Mouse (Mus musculus) brain, embryonic 14.5 days (tissue): ENCODE results near the gene Tenm2.

ENCODE experiments used
- CTCF ChIP-seq: fragments of 200-500 bp; IDR thresholded peaks from 2 replicates; pipeline ENCODE4 v1.5.1; 2012; ENCODE audit warnings: inconsistent platforms, mild to moderate bottlenecking, moderate library complexity, borderline replicate concordance; ENCODE audit not compliant: insufficient read depth, insufficient read length; ENCODE audit errors: extremely low read depth
- POLR2A ChIP-seq: fragments of 200-500 bp; IDR thresholded peaks from 2 replicates; pipeline ENCODE4 v1.6.1; 2012; ENCODE audit warnings: mild to moderate bottlenecking, inconsistent platforms, borderline replicate concordance; ENCODE audit not compliant: poor library complexity, insufficient read depth, insufficient read length, severe bottlenecking; ENCODE audit errors: extremely low read depth

GRCm38 (mm10) chr11:36292206-36292605, 943.6 kb downstream of the Tenm2 start:
- TF ChIP-seq CTCF, result 0 out of 2 replicates have a peak, but pooled peaks have one; percentile 37
- no peak for TF ChIP-seq POLR2A
